Mouse (Mus musculus) midbrain, postnatal 0 days (tissue): ENCODE measurements at regions not wholly inside any gene's neighbourhood (a gene's known extent, or its start where the extent isn't known, plus 50 kb on each side); places are given as distances from the start of the nearest gene placed in this dataset.

ENCODE experiments used
- ATAC-seq: fragments of 200-750 bp; cut with Nextera tagmentation; 2 replicates; pipeline ENCODE4 v1.8.0; 2017; ENCODE audit warnings: moderate number of reproducible peaks, mild to moderate bottlenecking, moderate TSS enrichment, moderate library complexity; ENCODE audit not compliant: low FRiP score
- DNase-seq: peaks from one replicate; pipeline ENCODE4 v3.0.0-alpha.2; 2015; ENCODE audit warnings: low spot score
- H3K27ac ChIP-seq: fragments of 300-500 bp; sonication (generic); 2 replicates; pipeline ENCODE4 v1.5.1; 2014; ENCODE audit warnings: low read depth, mild to moderate bottlenecking, low read length, mixed read lengths
- H3K27me3 ChIP-seq: fragments of 300-500 bp; sonication (generic); 2 replicates; pipeline ENCODE4 v1.6.1; 2014; ENCODE audit warnings: low read length, control low read depth, mixed read lengths; ENCODE audit not compliant: insufficient read depth
- H3K36me3 ChIP-seq: fragments of 300-500 bp; sonication (generic); 2 replicates; pipeline ENCODE4 v1.6.1; 2014; ENCODE audit warnings: low read length, control low read depth, mixed read lengths; ENCODE audit not compliant: insufficient read depth
- H3K4me1 ChIP-seq: fragments of 300-500 bp; sonication (generic); 2 replicates; pipeline ENCODE4 v1.6.1; 2014; ENCODE audit warnings: mild to moderate bottlenecking, control low read depth, antibody characterized with exemption, low read length, mixed read lengths; ENCODE audit not compliant: insufficient read depth
- H3K4me2 ChIP-seq: fragments of 300-500 bp; sonication (generic); 2 replicates; pipeline ENCODE4 v1.6.1; 2014; ENCODE audit warnings: low read depth, mild to moderate bottlenecking, low read length, mixed read lengths; ENCODE audit not compliant: poor library complexity, severe bottlenecking
- H3K4me3 ChIP-seq: fragments of 300-500 bp; sonication (generic); 2 replicates; pipeline ENCODE4 v1.5.1; 2014; ENCODE audit warnings: low read depth, mild to moderate bottlenecking, low read length, moderate library complexity
- H3K9ac ChIP-seq: fragments of 300-500 bp; sonication (generic); replicated peaks from 2 replicates; pipeline ENCODE4 v1.6.1; 2014; ENCODE audit warnings: mild to moderate bottlenecking, low read length, moderate library complexity, mixed read lengths; ENCODE audit not compliant: poor library complexity, severe bottlenecking
- H3K9me3 ChIP-seq: fragments of 300-500 bp; sonication (generic); 2 replicates; pipeline ENCODE4 v1.6.1; 2016; ENCODE audit warnings: low read length, control low read depth
- CTCF ChIP-seq: IDR thresholded peaks from 2 replicates; pipeline ENCODE4 v1.5.1; 2016; ENCODE audit warnings: antibody characterized with exemption, mild to moderate bottlenecking
- WGBS: fragments of 180-500 bp; shearing (Covaris S2); extraction: QIAGEN DNeasy Blood & Tissue Kit; methylation state at CpG from one replicate; pipeline ENCODE4 v1.1.7; 2014; 5-methylcytosine and 5-hydroxymethylcytosine counted together

DNA sequence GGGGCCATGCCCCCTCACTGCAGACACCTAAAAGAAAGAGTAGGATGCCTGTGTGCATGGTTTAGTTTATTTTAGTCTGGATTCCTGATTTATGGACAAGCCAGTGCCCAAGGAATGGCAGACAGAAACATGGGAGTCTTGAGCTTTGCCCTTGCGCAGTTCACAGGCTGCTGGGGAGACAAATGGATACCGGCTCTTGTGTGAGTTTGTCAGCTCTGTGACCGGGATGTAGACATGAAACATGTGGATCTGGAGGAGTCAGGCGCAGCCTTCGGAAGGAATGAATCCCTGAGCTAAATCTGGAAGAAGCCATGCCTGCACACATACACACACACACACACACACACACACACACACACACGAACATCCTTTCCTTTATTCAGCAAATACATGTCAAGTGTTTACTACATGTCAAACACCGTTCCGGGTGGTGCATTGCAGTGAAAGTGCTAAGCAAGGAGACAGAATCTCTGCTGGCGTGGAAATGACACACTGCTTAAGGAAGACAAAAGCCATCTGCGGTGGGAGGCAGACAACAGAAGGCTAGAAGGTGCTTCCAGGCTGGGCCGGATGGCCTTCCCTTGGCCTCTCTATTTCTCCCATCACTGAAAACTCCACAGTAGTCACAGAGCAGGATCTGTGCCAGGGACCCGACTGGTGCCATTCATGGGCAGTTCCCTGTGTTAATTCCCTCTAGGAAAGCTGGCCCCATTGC lies 144.0 kb downstream of the Kit start:
- ATAC-seq (no peak; the same call in 1 of the 2 replicates), DNase-seq (peak; percentile 77)
- H3K4me1 ChIP-seq = no peaks in the 10 kb centered on the region
- H3K9me3 ChIP-seq = no peaks in the 10 kb centered on the region
- H3K4me2 ChIP-seq = no peak overlapping the region
- H3K27ac ChIP-seq = no peak overlapping the region
- WGBS = 70% methylated on average over 12 of the region's 12 CpGs
- no peaks in the 10 kb centered on the region for H3K36me3 ChIP-seq
- no peak overlapping the region for H3K4me3 ChIP-seq
- no peak for TF ChIP-seq CTCF
- H3K9ac ChIP-seq = no peak overlapping the region
- H3K27me3 ChIP-seq = no peaks in the 10 kb centered on the region
